Mouse (Mus musculus) testis, adult 2 months (tissue): Measurements from ENCODE around the gene Tnnc1. TPM values are rescaled to one million over a fixed set of nuclear protein-coding genes. Genes with fewer than 3 reads are reported as not detected.

ENCODE experiments used
- H3K27ac ChIP-seq: fragments of 200-500 bp; 2 replicates; pipeline ENCODE4 v1.5.1; 2012; ENCODE audit warnings: low read depth, low read length; ENCODE audit not compliant: control insufficient read depth, insufficient read depth
- H3K27me3 ChIP-seq: fragments of 200-500 bp; 2 replicates; pipeline ENCODE4 v1.6.1; 2012; ENCODE audit warnings: mild to moderate bottlenecking, low read length, moderate library complexity; ENCODE audit not compliant: control insufficient read depth, insufficient read depth
- H3K36me3 ChIP-seq: fragments of 200-500 bp; 2 replicates; pipeline ENCODE4 v1.6.1; 2012; ENCODE audit warnings: mild to moderate bottlenecking, low read length; ENCODE audit not compliant: control insufficient read depth, insufficient read depth
- H3K4me1 ChIP-seq: fragments of 200-500 bp; 2 replicates; pipeline ENCODE4 v1.6.1; 2012; ENCODE audit warnings: low read length; ENCODE audit not compliant: control insufficient read depth, insufficient read depth
- H3K4me3 ChIP-seq: fragments of 200-500 bp; 2 replicates; pipeline ENCODE4 v1.5.1; 2012; ENCODE audit warnings: low read depth, mild to moderate bottlenecking, low read length, moderate library complexity, mixed read lengths; ENCODE audit not compliant: control insufficient read depth
- CTCF ChIP-seq: fragments of 200-500 bp; IDR thresholded peaks from 2 replicates; pipeline ENCODE4 v1.5.1; 2012; ENCODE audit warnings: low read depth, mild to moderate bottlenecking, inconsistent platforms, low read length, moderate library complexity; ENCODE audit not compliant: control insufficient read depth, insufficient read depth, insufficient replicate concordance
- POLR2A ChIP-seq: fragments of 200-500 bp; IDR thresholded peaks from 2 replicates; pipeline ENCODE4 v1.6.1; 2012; ENCODE audit warnings: low read depth, mild to moderate bottlenecking, inconsistent platforms, low read length, moderate library complexity; ENCODE audit not compliant: control insufficient read depth
- polyA plus RNA-seq: library from polyadenylated mRNA; depleted of rRNA; stranded (reverse); fragments of >200 nt; gene quantifications from 2 replicates; pipeline ENCODE4 v1.2.3, GENCODE M21; 2012

The Tnnc1 gene
- polyA plus RNA-seq, 1 experiment, result 0.59 TPM

GRCm38 (mm10) chr14:31186656-31187055 lies 21.5 kb upstream of the Tnnc1 start:
- Histone ChIP-seq H3K4me1 (no peaks in the 10 kb centered on the region; the same call in 1 of the 2 replicates), H3K27ac (no peak overlapping the region), H3K4me3 (no peak overlapping the region), H3K27me3 (no peaks in the 10 kb centered on the region), H3K36me3 (no peaks in the 10 kb centered on the region)
- TF ChIP-seq CTCF (no peak), POLR2A (no peak)

GRCm38 (mm10) chr14:31188771-31189181 lies 19.3 kb upstream of the Tnnc1 start:
- no peak overlapping the region; the same call in 1 of the 2 replicates for H3K27ac ChIP-seq
- H3K4me1 ChIP-seq, result no peaks in the 10 kb centered on the region
- H3K27me3 ChIP-seq, result no peaks in the 10 kb centered on the region
- H3K36me3 ChIP-seq, result no peaks in the 10 kb centered on the region
- no peak overlapping the region for H3K4me3 ChIP-seq
- TF ChIP-seq CTCF, result no peak
- TF ChIP-seq POLR2A, result no peak

GRCm38 (mm10) chr14:31189348-31189747 lies 18.8 kb upstream of the Tnnc1 start:
- no peaks in the 10 kb centered on the region for H3K27me3 ChIP-seq
- no peak overlapping the region for H3K4me3 ChIP-seq
- H3K36me3 ChIP-seq, result no peaks in the 10 kb centered on the region
- TF ChIP-seq POLR2A (no peak), CTCF (no peak)
- no peak overlapping the region; the same call in 1 of the 2 replicates for H3K27ac ChIP-seq
- H3K4me1 ChIP-seq, result no peaks in the 10 kb centered on the region

- Histone ChIP-seq H3K36me3 (no peaks in the 10 kb centered on the region), H3K27ac (no peak overlapping the region), H3K4me3 (no peak overlapping the region), H3K27me3 (no peaks in the 10 kb centered on the region), H3K4me1 (peaks cover 2% of the 10 kb centered on the region; the same call in 1 of the 2 replicates)
- TF ChIP-seq CTCF (no peak), POLR2A (no peak)
Observed at GRCm38 (mm10) chr14:31191936-31192335, 16.2 kb upstream of the Tnnc1 start.

GRCm38 (mm10) chr14:31193791-31194190 lies 14.3 kb upstream of the Tnnc1 start:
- Histone ChIP-seq H3K27ac (no peak overlapping the region), H3K36me3 (no peaks in the 10 kb centered on the region), H3K27me3 (no peaks in the 10 kb centered on the region), H3K4me3 (no peak overlapping the region), H3K4me1 (peaks cover 2% of the 10 kb centered on the region; the same call in 1 of the 2 replicates)
- TF ChIP-seq POLR2A (no peak), CTCF (no peak)

GRCm38 (mm10) chr14:31194441-31194840 lies 13.7 kb upstream of the Tnnc1 start:
- H3K4me3 ChIP-seq, result no peak overlapping the region
- H3K4me1 ChIP-seq, result peaks cover 2% of the 10 kb centered on the region; the same call in 1 of the 2 replicates
- no peak for TF ChIP-seq CTCF
- no peak for TF ChIP-seq POLR2A
- H3K27me3 ChIP-seq, result no peaks in the 10 kb centered on the region
- H3K27ac ChIP-seq, result no peak overlapping the region
- no peaks in the 10 kb centered on the region for H3K36me3 ChIP-seq

- H3K27me3 ChIP-seq, result no peaks in the 10 kb centered on the region
- H3K4me3 ChIP-seq, result no peak overlapping the region
- H3K27ac ChIP-seq, result peak overlapping the region; percentile 48; the same call in 1 of the 2 replicates
- TF ChIP-seq CTCF, result no peak
- no peak for TF ChIP-seq POLR2A
- H3K4me1 ChIP-seq, result peaks cover 2% of the 10 kb centered on the region; the same call in 1 of the 2 replicates
- H3K36me3 ChIP-seq, result no peaks in the 10 kb centered on the region
Observed at GRCm38 (mm10) chr14:31194891-31195513, 13.1 kb upstream of the Tnnc1 start.

GRCm38 (mm10) chr14:31195521-31195920 lies 12.6 kb upstream of the Tnnc1 start:
- no peaks in the 10 kb centered on the region for H3K36me3 ChIP-seq
- peaks cover 2% of the 10 kb centered on the region; the same call in 1 of the 2 replicates for H3K4me1 ChIP-seq
- no peak overlapping the region for H3K4me3 ChIP-seq
- no peak overlapping the region for H3K27ac ChIP-seq
- H3K27me3 ChIP-seq, result no peaks in the 10 kb centered on the region
- TF ChIP-seq CTCF, result no peak
- TF ChIP-seq POLR2A, result no peak
